Mouse (Mus musculus) brain, embryonic 14.5 days (tissue): ENCODE results near the gene Rps11.

Experiments
- CTCF ChIP-seq: fragments of 200-500 bp; IDR thresholded peaks from 2 replicates; pipeline ENCODE4 v1.5.1; 2012; ENCODE audit warnings: inconsistent platforms, mild to moderate bottlenecking, moderate library complexity, borderline replicate concordance; ENCODE audit not compliant: insufficient read depth, insufficient read length; ENCODE audit errors: extremely low read depth
- POLR2A ChIP-seq: fragments of 200-500 bp; IDR thresholded peaks from 2 replicates; pipeline ENCODE4 v1.6.1; 2012; ENCODE audit warnings: mild to moderate bottlenecking, inconsistent platforms, borderline replicate concordance; ENCODE audit not compliant: poor library complexity, insufficient read depth, insufficient read length, severe bottlenecking; ENCODE audit errors: extremely low read depth

DNA sequence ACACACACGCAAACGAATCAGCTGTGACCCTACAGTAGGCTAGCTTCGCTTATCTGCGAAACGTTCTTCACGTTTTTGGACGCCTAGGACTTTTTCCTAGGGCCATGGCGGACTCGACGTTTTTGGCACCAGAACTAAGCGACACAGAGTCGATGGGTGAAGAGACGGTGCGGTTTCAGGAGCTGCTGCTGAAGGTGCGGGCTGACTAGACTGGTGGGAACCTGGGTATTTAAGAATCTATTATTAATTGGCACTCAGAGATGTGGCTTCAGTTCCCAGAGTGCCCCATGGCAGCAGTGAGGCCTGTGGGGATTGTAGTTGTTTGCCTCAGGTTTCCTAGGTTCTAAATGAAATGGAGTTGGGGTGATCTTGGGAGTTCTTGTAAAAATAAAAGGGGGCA, 32.0 kb upstream of the Rps11 start:
- TF ChIP-seq CTCF (no peak), POLR2A (no peak)
